Mouse (Mus musculus) embryonic facial prominence, embryonic 15.5 days (tissue): ENCODE data around the gene Evx1. TPM values are rescaled to one million over a fixed set of nuclear protein-coding genes. Genes with fewer than 3 reads are reported as not detected.
"Not testable (repeated sequence)": the region's sequence is repeated elsewhere in the genome, so short reads cannot be mapped to it uniquely, and the experiment has no call there.

ENCODE experiments used
- ATAC-seq: fragments of 200-750 bp; cut with Nextera tagmentation; 2 replicates; pipeline ENCODE4 v1.8.0; 2017; ENCODE audit warnings: low read depth, moderate TSS enrichment; ENCODE audit not compliant: insufficient number of reproducible peaks, low FRiP score, low TSS enrichment
- H3K27ac ChIP-seq: fragments of 300-500 bp; sonication (generic); replicated peaks from 2 replicates; pipeline ENCODE4 v1.5.1; 2015; ENCODE audit warnings: mild to moderate bottlenecking, inconsistent platforms
- H3K27me3 ChIP-seq: fragments of 300-500 bp; sonication (generic); 2 replicates; pipeline ENCODE4 v1.6.1; 2015; ENCODE audit warnings: inconsistent platforms
- H3K36me3 ChIP-seq: fragments of 300-500 bp; sonication (generic); 2 replicates; pipeline ENCODE4 v1.6.1; 2015; ENCODE audit warnings: mild to moderate bottlenecking, inconsistent platforms
- H3K4me1 ChIP-seq: fragments of 300-500 bp; sonication (generic); 2 replicates; pipeline ENCODE4 v1.6.1; 2015; ENCODE audit warnings: inconsistent platforms
- H3K4me2 ChIP-seq: fragments of 300-500 bp; sonication (generic); replicated peaks from 2 replicates; pipeline ENCODE4 v1.6.1; 2015; ENCODE audit warnings: mild to moderate bottlenecking, inconsistent platforms
- H3K4me3 ChIP-seq: fragments of 300-500 bp; sonication (generic); replicated peaks from 2 replicates; pipeline ENCODE4 v1.5.1; 2015; ENCODE audit warnings: mild to moderate bottlenecking, inconsistent platforms
- H3K9ac ChIP-seq: fragments of 300-500 bp; sonication (generic); 2 replicates; pipeline ENCODE4 v1.6.1; 2015; ENCODE audit warnings: inconsistent platforms
- H3K9me3 ChIP-seq: fragments of 300-500 bp; sonication (generic); replicated peaks from 2 replicates; pipeline ENCODE4 v1.6.1; 2016; ENCODE audit warnings: inconsistent platforms
- WGBS: fragments of 180-500 bp; shearing (Covaris S2); methylation state at CpG from one replicate; pipeline ENCODE4 v1.1.7; 2015; 5-methylcytosine and 5-hydroxymethylcytosine counted together
- polyA plus RNA-seq: library from polyadenylated mRNA; unstranded; fragments of >200 nt; fragmentation: Nextera tagmentation; extraction: Ambion mirVana; gene quantifications from 2 replicates; pipeline ENCODE4 v1.2.1, GENCODE M21; 2015

Evx1 gene
- polyA plus RNA-seq, 1 experiment from 2014 or later, result not detected

GRCm38 (mm10) chr6:52346816-52347215, 33.5 kb downstream of the Evx1 start:
- H3K4me1 ChIP-seq, H3K27ac ChIP-seq, H3K27me3 ChIP-seq, ATAC-seq, H3K4me3 ChIP-seq, H3K4me2 ChIP-seq, H3K9ac ChIP-seq, H3K36me3 ChIP-seq, H3K9me3 ChIP-seq: not testable (repeated sequence)
- WGBS, result 87% methylated on average over 16 of the region's 16 CpGs

DNA sequence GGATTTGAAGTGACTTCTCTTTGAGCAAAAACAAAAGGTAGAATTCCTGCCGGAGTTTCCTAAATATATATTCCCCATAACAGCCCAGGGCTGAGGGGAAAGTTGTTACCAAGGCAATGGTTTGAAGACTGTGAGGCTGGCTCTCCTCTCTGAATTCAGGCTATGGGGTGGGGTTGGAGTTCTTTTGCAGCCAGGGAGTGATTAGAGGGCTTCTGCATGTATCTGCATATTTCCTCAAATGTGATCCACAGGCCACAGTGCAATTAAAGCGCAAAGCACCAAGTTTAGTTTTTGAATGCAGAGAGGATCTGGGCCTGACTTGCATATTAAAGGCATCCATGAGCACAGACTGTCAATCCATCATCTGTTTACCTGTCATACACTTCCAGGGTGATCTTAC, 52.7 kb downstream of the Evx1 start:
- Histone ChIP-seq H3K27me3 (no peaks in the 10 kb centered on the region), H3K4me3 (no peak overlapping the region), H3K36me3 (no peaks in the 10 kb centered on the region), H3K27ac (no peak overlapping the region), H3K4me2 (no peak overlapping the region), H3K4me1 (no peaks in the 10 kb centered on the region), H3K9ac (no peak overlapping the region), H3K9me3 (no peaks in the 10 kb centered on the region)
- WGBS, result 75% methylated on average over 2 of the region's 2 CpGs
- no peak for ATAC-seq

DNA sequence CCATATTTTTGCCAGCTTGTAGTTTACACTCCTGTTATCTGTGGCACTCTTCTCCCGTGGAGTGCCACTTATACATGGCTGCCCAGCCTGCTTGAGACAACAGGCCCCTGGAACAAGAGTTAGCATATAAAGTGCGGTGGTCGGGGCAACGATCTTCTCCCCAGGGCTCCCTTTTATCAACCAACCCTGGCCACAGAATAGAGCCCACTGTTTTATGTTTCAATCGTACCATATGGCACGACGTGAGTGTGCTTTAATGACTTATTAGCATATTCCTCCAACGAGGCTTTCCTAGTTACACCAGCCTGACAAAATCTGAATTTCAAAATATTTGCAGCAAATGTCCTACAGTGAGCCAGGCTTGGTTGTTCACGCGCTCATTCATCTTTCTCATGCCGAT, 53.2 kb downstream of the Evx1 start:
- no peaks in the 10 kb centered on the region for H3K9me3 ChIP-seq
- H3K27me3 ChIP-seq, result no peaks in the 10 kb centered on the region
- 63% methylated on average over 11 of the region's 11 CpGs for WGBS
- H3K27ac ChIP-seq, result no peak overlapping the region
- no peak overlapping the region for H3K4me3 ChIP-seq
- no peak overlapping the region for H3K4me2 ChIP-seq
- no peak for ATAC-seq
- no peaks in the 10 kb centered on the region for H3K4me1 ChIP-seq
- H3K9ac ChIP-seq, result no peak overlapping the region
- no peaks in the 10 kb centered on the region for H3K36me3 ChIP-seq

DNA sequence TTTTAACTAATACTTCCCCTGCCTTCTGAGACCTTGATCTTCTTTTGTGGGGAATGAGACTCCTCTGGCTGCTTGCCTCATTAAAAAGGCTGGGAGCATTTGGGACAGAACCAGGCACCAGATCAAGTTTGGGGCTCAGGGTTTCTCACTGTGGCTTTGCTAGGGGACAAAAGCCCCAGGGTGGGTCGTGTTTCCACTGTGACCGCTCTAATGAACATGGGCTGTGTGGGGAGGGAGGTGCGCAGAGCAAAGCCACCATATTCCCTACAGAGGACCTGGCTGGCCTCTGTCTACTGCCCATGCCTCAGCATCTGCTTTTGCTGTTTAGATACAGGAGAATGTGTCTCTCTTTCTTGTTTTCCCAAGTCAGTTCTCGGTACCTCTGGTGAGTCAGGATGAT, 53.8 kb downstream of the Evx1 start:
- no peak overlapping the region for H3K27ac ChIP-seq
- no peaks in the 10 kb centered on the region for H3K9me3 ChIP-seq
- no peaks in the 10 kb centered on the region for H3K36me3 ChIP-seq
- H3K4me3 ChIP-seq, result no peak overlapping the region
- no peak for ATAC-seq
- no peak overlapping the region for H3K9ac ChIP-seq
- H3K4me2 ChIP-seq, result no peak overlapping the region
- 74% methylated on average over 4 of the region's 4 CpGs for WGBS
- H3K4me1 ChIP-seq, result no peaks in the 10 kb centered on the region
- no peaks in the 10 kb centered on the region for H3K27me3 ChIP-seq

Other genes with a start within 250 kb of the Evx1 start
- 0.39 and 0.52 TPM in 2 replicates for gene Hoxa1, start 155.2 kb upstream of the Evx1 start, polyA plus RNA-seq
- gene Hoxa2, start 148.7 kb upstream of the Evx1 start, polyA plus RNA-seq, result 0.32 and 0.45 TPM in 2 replicates
- gene 5730596B20Rik, start 136.0 kb upstream of the Evx1 start, polyA plus RNA-seq, result not detected in 2 replicates
- 0.17 and 0.29 TPM in 2 replicates for gene Hoxa4, start 121.7 kb upstream of the Evx1 start, polyA plus RNA-seq
- gene Hoxa5, start 108.9 kb upstream of the Evx1 start, polyA plus RNA-seq, result 0.17 and 0.39 TPM in 2 replicates
- not detected in 2 replicates for gene Hoxa6, start 104.8 kb upstream of the Evx1 start, polyA plus RNA-seq
- gene Hoxa3, start 100.2 kb upstream of the Evx1 start, polyA plus RNA-seq, result 0.11 and 0.13 TPM in 2 replicates
- gene Gm28308, start 100.2 kb upstream of the Evx1 start, polyA plus RNA-seq, result not detected in 2 replicates
- not detected in 2 replicates for gene Hoxa7, start 91.6 kb upstream of the Evx1 start, polyA plus RNA-seq
- gene Hoxa9, start 82.4 kb upstream of the Evx1 start, polyA plus RNA-seq, result 0.13 TPM in 1 of 2 replicates, not detected in the other
- gene Hoxa10, start 72.6 kb upstream of the Evx1 start, polyA plus RNA-seq, result not detected in 2 replicates
- gene Hoxa11, start 67.7 kb upstream of the Evx1 start, polyA plus RNA-seq, result not detected in 2 replicates
- 0.08 TPM in 1 of 2 replicates, not detected in the other for gene Hoxa13, start 52.6 kb upstream of the Evx1 start, polyA plus RNA-seq